ENCODE assay signal across 9 mouse cellular contexts in the genomic region with DNA sequence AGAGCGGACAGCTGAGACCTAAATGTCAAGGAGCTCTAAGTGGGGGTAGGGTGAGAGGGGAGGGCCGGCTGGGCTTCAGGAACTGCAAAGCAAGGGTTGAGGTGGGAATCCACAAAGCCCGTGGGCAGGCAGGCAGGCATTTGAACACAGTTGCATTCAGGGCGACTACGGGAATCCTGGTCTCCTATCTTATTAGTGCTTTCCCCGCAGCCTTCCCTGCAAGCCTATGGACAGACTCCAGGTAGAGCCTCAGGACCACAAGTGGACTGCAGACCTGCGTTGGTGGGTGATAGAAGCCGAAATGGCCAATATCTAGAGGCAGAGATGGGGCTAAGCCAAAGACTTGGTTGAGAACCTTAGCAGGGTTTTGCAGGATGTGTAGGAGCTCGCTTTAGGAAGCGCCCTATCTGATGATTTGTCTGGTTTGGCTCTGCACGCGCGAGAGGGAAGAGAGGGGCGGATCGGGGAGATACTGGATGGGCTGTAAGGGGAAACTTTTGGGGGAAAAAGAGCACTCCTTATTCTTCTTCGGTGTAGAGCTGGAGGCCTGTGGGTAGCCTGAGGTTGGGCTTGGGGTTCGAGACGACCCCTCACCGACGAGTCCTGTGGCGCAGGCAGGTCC. TPM values are rescaled to one million over a fixed set of nuclear protein-coding genes. Genes with fewer than 3 reads are reported as not detected.
A peak's percentile ranks its signal among the peaks of the same experiment; 100 is the strongest.
DNase-seq lines count a peak whose midpoint lies in the region; ATAC-seq and TF ChIP-seq lines count a peak whose summit lies in the region.
"Had no signal": no experiment of that assay in that cellular context is flagged by ENCODE, and none has a peak within 500 bp of the region (broad histone marks: within the 10 kb centered on the region; RNA-seq: fewer than 3 reads in every experiment).

No protein-coding gene starts in this region.

- peak overlapping the region; percentile 15; the same call in 1 of the 2 replicates for H3K4me3 ChIP-seq in kidney, adult 2 months (ENCODE audit: insufficient read depth, low read depth, low read length)
- peak overlapping the region; percentile 37 for H3K4me3 ChIP-seq in hindbrain, embryonic 16.5 days (ENCODE audit: low read length)
- no peak overlapping the region; the same call in 1 of the 2 replicates for H3K4me3 ChIP-seq in midbrain, embryonic 16.5 days (ENCODE audit: low read depth, low read length)

- ATAC-seq in hindbrain, embryonic 16.5 days: no peak
- ATAC-seq in midbrain, embryonic 16.5 days: no peak
- no peak for ATAC-seq in granulocyte monocyte progenitor cell, adult 5-6 weeks (replicated peaks; ENCODE audit: poor library complexity, severe bottlenecking)

- H3K4me1 ChIP-seq in kidney, adult 2 months (ENCODE audit: control insufficient read depth, insufficient read depth, low read length): peaks cover 16% of the 10 kb centered on the region; the same call in 1 of the 2 replicates
- peaks cover 15% of the 10 kb centered on the region for H3K4me1 ChIP-seq in hindbrain, embryonic 16.5 days (ENCODE audit: control insufficient read depth, insufficient read depth, low read depth, low read length)
- H3K4me1 ChIP-seq in midbrain, embryonic 16.5 days (ENCODE audit: control insufficient read depth, insufficient read depth, low read length): peaks cover 12% of the 10 kb centered on the region

- H3K9ac ChIP-seq in hindbrain, embryonic 16.5 days (ENCODE audit: low read depth, low read length): peak overlapping the region; percentile 65
- H3K9ac ChIP-seq in midbrain, embryonic 16.5 days (ENCODE audit: low read depth, low read length): peak overlapping the region; percentile 56; the same call in 1 of the 2 replicates

- peak overlapping the region; percentile 61 for H3K4me2 ChIP-seq in hindbrain, embryonic 16.5 days (ENCODE audit: low read length)
- H3K4me2 ChIP-seq in midbrain, embryonic 16.5 days (ENCODE audit: low read length): peak overlapping the region; percentile 50

- H3K9me3 ChIP-seq in hindbrain, embryonic 16.5 days (ENCODE audit: control insufficient read depth, low read length): no peaks in the 10 kb centered on the region
- H3K9me3 ChIP-seq in midbrain, embryonic 16.5 days (replicated peaks; ENCODE audit: control insufficient read depth, low read length, poor library complexity, severe bottlenecking): no peaks in the 10 kb centered on the region

- H3K27ac ChIP-seq in kidney, adult 2 months (ENCODE audit: insufficient read depth, low read depth, low read length): no peak overlapping the region
- H3K27ac ChIP-seq in hindbrain, embryonic 16.5 days (ENCODE audit: low read depth, low read length): no peak overlapping the region
- H3K27ac ChIP-seq in midbrain, embryonic 16.5 days (ENCODE audit: low read length): no peak overlapping the region

- no peak for TF ChIP-seq POLR2A in kidney, adult 2 months (IDR thresholded peaks at IDR 0.05; ENCODE audit: low read depth, low read length)

- 58% methylated on average over 21 of the region's 21 CpGs for WGBS in kidney, adult 2 months
- 43% methylated on average over 21 of the region's 21 CpGs for WGBS in hindbrain, embryonic 16.5 days
- WGBS in midbrain, embryonic 16.5 days: 44% methylated on average over 21 of the region's 21 CpGs

- no peak for DNase-seq in kidney, adult 2 months
- DNase-seq in kidney, postnatal 36 days: no peak
- DNase-seq in c-Kit-negative CD71-positive TER-119-positive erythroid progenitor cells, embryonic 14.5 days (ENCODE audit: low read depth, low spot score): peak; percentile 58
- DNase-seq in layer of hippocampus, adult 9-11 months: no peak
- DNase-seq in ovary, postnatal 10 days (ENCODE audit: low spot score): no peak
- DNase-seq: kidney, adult 8-10 months had no signal

- TF ChIP-seq CTCF in kidney, adult 2 months (conservative IDR thresholded peaks at IDR 0.05; ENCODE audit: insufficient read depth, insufficient read length, low read depth, low read length): no peak

- H3K27me3 ChIP-seq in kidney, adult 2 months (replicated peaks; ENCODE audit: control insufficient read depth, insufficient read depth, low read length): no peaks in the 10 kb centered on the region
- H3K27me3 ChIP-seq in hindbrain, embryonic 16.5 days (replicated peaks; ENCODE audit: control insufficient read depth, insufficient read depth, low read length): peaks cover 10% of the 10 kb centered on the region
- peaks cover 7% of the 10 kb centered on the region for H3K27me3 ChIP-seq in midbrain, embryonic 16.5 days (ENCODE audit: control insufficient read depth, insufficient read depth, low read depth, low read length)

- H3K36me3 ChIP-seq in kidney, adult 2 months (ENCODE audit: control insufficient read depth, insufficient read depth, low read length): no peaks in the 10 kb centered on the region
- no peaks in the 10 kb centered on the region for H3K36me3 ChIP-seq in hindbrain, embryonic 16.5 days (ENCODE audit: control insufficient read depth, insufficient read depth, low read length)
- H3K36me3 ChIP-seq in midbrain, embryonic 16.5 days (ENCODE audit: control insufficient read depth, insufficient read depth, low read length): no peaks in the 10 kb centered on the region

RNA-seq across cellular contexts. Expression of gene Smdt1, which starts 1.8 kb away (rescaled TPM):
- polyA plus RNA-seq in kidney, adult 2 months (2012; rRNA removed): 316 and 376 TPM in 2 replicates
- 354 and 397 TPM in 2 replicates for polyA plus RNA-seq in hindbrain, embryonic 16.5 days (2015; fragmentation: Nextera tagmentation; extraction: Ambion mirVana)
- 300 and 320 TPM in 2 replicates for polyA plus RNA-seq in midbrain, embryonic 16.5 days (2015; fragmentation: Nextera tagmentation; extraction: Ambion mirVana)
- 192 and 201 TPM in 2 replicates for total RNA-seq in granulocyte monocyte progenitor cell, adult 5-6 weeks (2014; fragmentation: Nextera tagmentation)
- total RNA-seq in granulocyte monocyte progenitor cell, adult 5-6 weeks (2017): 84.4 and 94.6 TPM in 2 replicates

RNA-seq across cellular contexts. Expression of gene Pheta2, which starts 1.8 kb away (rescaled TPM):
- 0.45 and 0.52 TPM in 2 replicates for polyA plus RNA-seq in kidney, adult 2 months (2012; rRNA removed)
- polyA plus RNA-seq in hindbrain, embryonic 16.5 days (2015; fragmentation: Nextera tagmentation; extraction: Ambion mirVana): 1.6 and 2.1 TPM in 2 replicates
- polyA plus RNA-seq in midbrain, embryonic 16.5 days (2015; fragmentation: Nextera tagmentation; extraction: Ambion mirVana): 1.1 and 1.5 TPM in 2 replicates
- total RNA-seq in granulocyte monocyte progenitor cell, adult 5-6 weeks (2014; fragmentation: Nextera tagmentation): 2.7 and 5.4 TPM in 2 replicates
- total RNA-seq in granulocyte monocyte progenitor cell, adult 5-6 weeks (2017): 1.9 and 4.1 TPM in 2 replicates

RNA-seq across cellular contexts. Expression of gene Naga, which starts 1.8 kb away (rescaled TPM):
- 200 and 242 TPM in 2 replicates for polyA plus RNA-seq in kidney, adult 2 months (2012; rRNA removed)
- polyA plus RNA-seq in hindbrain, embryonic 16.5 days (2015; fragmentation: Nextera tagmentation; extraction: Ambion mirVana): 32.8 and 32.9 TPM in 2 replicates
- 23.8 and 28.0 TPM in 2 replicates for polyA plus RNA-seq in midbrain, embryonic 16.5 days (2015; fragmentation: Nextera tagmentation; extraction: Ambion mirVana)
- total RNA-seq in granulocyte monocyte progenitor cell, adult 5-6 weeks (2014; fragmentation: Nextera tagmentation): 45.0 and 63.1 TPM in 2 replicates
- 34.0 and 50.4 TPM in 2 replicates for total RNA-seq in granulocyte monocyte progenitor cell, adult 5-6 weeks (2017)

RNA-seq across cellular contexts. Expression of gene Ndufa6, which starts 13.6 kb away (rescaled TPM):
- polyA plus RNA-seq in kidney, adult 2 months (2012; rRNA removed): 632 and 646 TPM in 2 replicates
- 345 and 392 TPM in 2 replicates for polyA plus RNA-seq in hindbrain, embryonic 16.5 days (2015; fragmentation: Nextera tagmentation; extraction: Ambion mirVana)
- 321 and 346 TPM in 2 replicates for polyA plus RNA-seq in midbrain, embryonic 16.5 days (2015; fragmentation: Nextera tagmentation; extraction: Ambion mirVana)
- total RNA-seq in granulocyte monocyte progenitor cell, adult 5-6 weeks (2014; fragmentation: Nextera tagmentation): 266 and 267 TPM in 2 replicates
- 173 and 202 TPM in 2 replicates for total RNA-seq in granulocyte monocyte progenitor cell, adult 5-6 weeks (2017)

RNA-seq across cellular contexts. Expression of gene Cyp2d22, which starts 39.5 kb away (rescaled TPM):
- polyA plus RNA-seq in kidney, adult 2 months (2012; rRNA removed): 60.9 and 74.8 TPM in 2 replicates
- polyA plus RNA-seq in hindbrain, embryonic 16.5 days (2015; fragmentation: Nextera tagmentation; extraction: Ambion mirVana): 3.3 TPM in 2 replicates
- 1.2 and 1.5 TPM in 2 replicates for polyA plus RNA-seq in midbrain, embryonic 16.5 days (2015; fragmentation: Nextera tagmentation; extraction: Ambion mirVana)
- total RNA-seq in granulocyte monocyte progenitor cell, adult 5-6 weeks (2014; fragmentation: Nextera tagmentation): 0.54 TPM in 1 of 2 replicates, not detected in the other
- total RNA-seq in granulocyte monocyte progenitor cell, adult 5-6 weeks (2017): not detected in 2 replicates
